Mouse (Mus musculus) midbrain, postnatal 0 days (tissue): Measurements from ENCODE around the gene Bcas3. TPM values are rescaled to one million over a fixed set of nuclear protein-coding genes. Genes with fewer than 3 reads are reported as not detected.
A peak's percentile ranks its signal among the peaks of the same experiment; 100 is the strongest.

Experiments used
- ATAC-seq: fragments of 200-750 bp; cut with Nextera tagmentation; 2 replicates; pipeline ENCODE4 v1.8.0; 2017; ENCODE audit warnings: moderate number of reproducible peaks, mild to moderate bottlenecking, moderate TSS enrichment, moderate library complexity; ENCODE audit not compliant: low FRiP score
- DNase-seq: peaks from one replicate; pipeline ENCODE4 v3.0.0-alpha.2; 2015; ENCODE audit warnings: low spot score
- H3K27ac ChIP-seq: fragments of 300-500 bp; sonication (generic); 2 replicates; pipeline ENCODE4 v1.5.1; 2014; ENCODE audit warnings: low read depth, mild to moderate bottlenecking, low read length, mixed read lengths
- H3K27me3 ChIP-seq: fragments of 300-500 bp; sonication (generic); 2 replicates; pipeline ENCODE4 v1.6.1; 2014; ENCODE audit warnings: low read length, control low read depth, mixed read lengths; ENCODE audit not compliant: insufficient read depth
- H3K36me3 ChIP-seq: fragments of 300-500 bp; sonication (generic); 2 replicates; pipeline ENCODE4 v1.6.1; 2014; ENCODE audit warnings: low read length, control low read depth, mixed read lengths; ENCODE audit not compliant: insufficient read depth
- H3K4me1 ChIP-seq: fragments of 300-500 bp; sonication (generic); 2 replicates; pipeline ENCODE4 v1.6.1; 2014; ENCODE audit warnings: mild to moderate bottlenecking, control low read depth, antibody characterized with exemption, low read length, mixed read lengths; ENCODE audit not compliant: insufficient read depth
- H3K4me2 ChIP-seq: fragments of 300-500 bp; sonication (generic); 2 replicates; pipeline ENCODE4 v1.6.1; 2014; ENCODE audit warnings: low read depth, mild to moderate bottlenecking, low read length, mixed read lengths; ENCODE audit not compliant: poor library complexity, severe bottlenecking
- H3K4me3 ChIP-seq: fragments of 300-500 bp; sonication (generic); 2 replicates; pipeline ENCODE4 v1.5.1; 2014; ENCODE audit warnings: low read depth, mild to moderate bottlenecking, low read length, moderate library complexity
- H3K9ac ChIP-seq: fragments of 300-500 bp; sonication (generic); replicated peaks from 2 replicates; pipeline ENCODE4 v1.6.1; 2014; ENCODE audit warnings: mild to moderate bottlenecking, low read length, moderate library complexity, mixed read lengths; ENCODE audit not compliant: poor library complexity, severe bottlenecking
- H3K9me3 ChIP-seq: fragments of 300-500 bp; sonication (generic); 2 replicates; pipeline ENCODE4 v1.6.1; 2016; ENCODE audit warnings: low read length, control low read depth
- CTCF ChIP-seq: IDR thresholded peaks from 2 replicates; pipeline ENCODE4 v1.5.1; 2016; ENCODE audit warnings: antibody characterized with exemption, mild to moderate bottlenecking
- WGBS: fragments of 180-500 bp; shearing (Covaris S2); extraction: QIAGEN DNeasy Blood & Tissue Kit; methylation state at CpG from one replicate; pipeline ENCODE4 v1.1.7; 2014; 5-methylcytosine and 5-hydroxymethylcytosine counted together
- polyA plus RNA-seq: library from polyadenylated mRNA; unstranded; fragments of >200 nt; fragmentation: Nextera tagmentation; extraction: Ambion mirVana; gene quantifications from 2 replicates; pipeline ENCODE4 v1.2.1, GENCODE M21; 2015
- total RNA-seq: library from RNA; depleted of rRNA; stranded (reverse); fragments of >200 nt; gene quantifications from 2 replicates; pipeline ENCODE4 v1.2.3, GENCODE M21; 2014

Gene Bcas3
- total and polyA plus RNA-seq, 2 experiments from 2014 or later, result 28.4 to 34.7 TPM

GRCm38 (mm10) chr11:85840803-85841145, 487.8 kb downstream of the Bcas3 start:
- DNase-seq (no peak), ATAC-seq (no peak)
- Histone ChIP-seq H3K4me1 (peaks cover 12% of the 10 kb centered on the region; the same call in 1 of the 2 replicates), H3K4me2 (peak overlapping the region; percentile 22; the same call in 1 of the 2 replicates), H3K27ac (no peak overlapping the region), H3K9ac (no peak overlapping the region), H3K9me3 (no peaks in the 10 kb centered on the region), H3K4me3 (no peak overlapping the region; the same call in 1 of the 2 replicates), H3K36me3 (no peaks in the 10 kb centered on the region), H3K27me3 (peaks cover 92% of the 10 kb centered on the region)
- TF ChIP-seq CTCF, result no peak
- WGBS, result 2% methylated on average over 21 of the region's 21 CpGs

GRCm38 (mm10) chr11:85841211-85841681, 488.3 kb downstream of the Bcas3 start:
- DNase-seq (no peak), ATAC-seq (no peak)
- H3K9ac ChIP-seq, result no peak overlapping the region
- H3K4me2 ChIP-seq, result no peak overlapping the region
- H3K36me3 ChIP-seq, result no peaks in the 10 kb centered on the region
- no peak overlapping the region; the same call in 1 of the 2 replicates for H3K4me3 ChIP-seq
- H3K27ac ChIP-seq, result no peak overlapping the region
- peaks cover 92% of the 10 kb centered on the region for H3K27me3 ChIP-seq
- WGBS, result 6% methylated on average over 8 of the region's 8 CpGs
- peak; percentile 27 for TF ChIP-seq CTCF
- H3K9me3 ChIP-seq, result no peaks in the 10 kb centered on the region
- H3K4me1 ChIP-seq, result peaks cover 12% of the 10 kb centered on the region; the same call in 1 of the 2 replicates

- Histone ChIP-seq H3K4me3 (peak overlapping the region; percentile 28), H3K4me2 (peak overlapping the region; percentile 57), H3K27ac (no peak overlapping the region), H3K27me3 (peaks cover 91% of the 10 kb centered on the region), H3K9ac (0 out of 2 replicates have a peak overlapping the region, but pooled peaks have one; percentile 29), H3K36me3 (no peaks in the 10 kb centered on the region), H3K9me3 (no peaks in the 10 kb centered on the region), H3K4me1 (peaks cover 12% of the 10 kb centered on the region; the same call in 1 of the 2 replicates)
- ATAC-seq (peak; percentile 64), DNase-seq (peak; percentile 74)
- 1% methylated on average over 29 of the region's 32 CpGs for WGBS
- peak; percentile 75 for TF ChIP-seq CTCF
Measured at GRCm38 (mm10) chr11:85841980-85842379, 489.0 kb downstream of the Bcas3 start.

GRCm38 (mm10) chr11:85842596-85843346, 489.8 kb downstream of the Bcas3 start:
- H3K36me3 ChIP-seq, result no peaks in the 10 kb centered on the region
- no peak overlapping the region for H3K9ac ChIP-seq
- 6% methylated on average over 24 of the region's 24 CpGs for WGBS
- H3K4me2 ChIP-seq, result peak overlapping the region; percentile 57; the same call in 1 of the 2 replicates
- H3K4me1 ChIP-seq, result peaks cover 12% of the 10 kb centered on the region; the same call in 1 of the 2 replicates
- peaks cover 84% of the 10 kb centered on the region for H3K27me3 ChIP-seq
- no peak for TF ChIP-seq CTCF
- H3K9me3 ChIP-seq, result no peaks in the 10 kb centered on the region
- H3K4me3 ChIP-seq, result peak overlapping the region; percentile 13; the same call in 1 of the 2 replicates
- H3K27ac ChIP-seq, result no peak overlapping the region
- ATAC-seq (no peak), DNase-seq (no peak)

GRCm38 (mm10) chr11:85843347-85843692, 490.4 kb downstream of the Bcas3 start:
- Histone ChIP-seq H3K4me1 (peaks cover 12% of the 10 kb centered on the region; the same call in 1 of the 2 replicates), H3K9me3 (no peaks in the 10 kb centered on the region), H3K27ac (no peak overlapping the region), H3K27me3 (peaks cover 81% of the 10 kb centered on the region), H3K36me3 (no peaks in the 10 kb centered on the region), H3K4me3 (peak overlapping the region; percentile 13), H3K4me2 (peak overlapping the region; percentile 57), H3K9ac (no peak overlapping the region)
- peak; percentile 68 for DNase-seq
- under 1% methylated on average over 18 of the region's 18 CpGs for WGBS
- TF ChIP-seq CTCF, result peak; percentile 75
- ATAC-seq, result 0 out of 2 replicates have a peak, but pooled peaks have one; percentile 9
